Mouse (Mus musculus): ENCODE results near the gene Mctp2. TPM values are rescaled to one million over a fixed set of nuclear protein-coding genes. Genes with fewer than 3 reads are reported as not detected.

Gene Mctp2
- 1 to 10 TPM; 2.3 to 2.4 TPM for polyA plus RNA-seq (2017; shearing (Covaris generic))

GRCm38 (mm10) chr7:72306382-72306841 is at the start of gene Mctp2:
Gene Mctp2 (minus strand): TSS chr7:72306608.
- peak; percentile 91 for ATAC-seq

- ATAC-seq: no peak
Measured at GRCm38 (mm10) chr7:72345901-72346300, 39.5 kb upstream of the Mctp2 start.

DNA sequence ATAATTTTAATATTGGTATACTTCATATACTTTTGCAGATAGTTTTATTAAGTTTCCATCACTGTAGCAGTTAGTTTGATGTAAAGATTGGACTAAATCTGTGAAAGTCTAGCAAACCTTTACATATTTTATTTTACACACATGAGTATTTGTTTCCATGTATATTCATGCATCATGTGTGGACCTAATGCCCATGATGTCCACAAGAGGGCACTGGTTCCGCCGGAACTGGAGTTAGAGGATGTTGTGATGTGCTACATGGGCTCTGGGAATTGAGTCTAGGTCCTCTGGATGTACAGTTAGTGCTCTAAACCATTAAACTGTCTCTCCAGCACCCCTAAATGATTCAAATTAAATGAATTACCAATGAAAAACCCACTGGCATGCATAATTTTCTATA is 37.3 kb upstream of the Mctp2 start:
- peak; percentile 52 for ATAC-seq

- no peak for ATAC-seq
Measured at GRCm38 (mm10) chr7:72342822-72343221, 36.4 kb upstream of the Mctp2 start.

GRCm38 (mm10) chr7:72325961-72326360 is 19.6 kb upstream of the Mctp2 start:
- ATAC-seq: no peak

GRCm38 (mm10) chr7:72320906-72321305 is 14.5 kb upstream of the Mctp2 start:
- no peak for ATAC-seq

- no peak for ATAC-seq
Measured at GRCm38 (mm10) chr7:72320441-72320840, 14.0 kb upstream of the Mctp2 start.

DNA sequence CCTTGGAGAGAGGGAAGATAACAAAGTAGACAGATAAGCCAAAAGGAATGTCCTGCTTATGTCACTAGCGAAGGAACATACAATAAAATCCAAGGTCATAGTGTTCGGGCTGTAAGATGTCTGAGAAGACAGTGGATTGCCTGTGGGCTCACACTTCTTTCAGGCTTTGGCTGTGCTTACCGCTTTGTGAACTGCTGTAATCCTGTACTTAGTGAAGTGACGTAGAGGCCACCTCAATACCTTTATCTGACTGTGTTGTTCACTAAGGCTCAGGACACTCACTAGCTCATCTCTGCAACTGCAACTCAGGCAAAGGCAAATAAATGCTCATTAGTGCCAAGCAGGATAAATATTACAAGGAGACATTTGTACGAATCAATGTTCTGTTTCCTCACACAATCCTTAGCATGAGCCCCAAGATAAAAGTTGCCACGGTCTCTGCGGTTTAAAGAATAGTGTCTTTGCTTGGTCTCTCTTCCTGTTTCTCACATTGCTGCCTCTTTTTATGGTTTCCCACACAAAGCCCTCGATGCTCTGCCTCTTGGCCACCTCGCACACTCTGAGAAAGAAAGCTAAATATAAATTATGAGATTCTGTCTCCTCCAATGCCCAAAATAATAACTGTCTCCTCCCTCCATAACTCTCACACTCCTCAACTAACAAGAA is 8.1 kb upstream of the Mctp2 start:
- peak; percentile 71 for ATAC-seq

- ATAC-seq: peak; percentile 47
Measured at GRCm38 (mm10) chr7:72313908-72314307, 7.5 kb upstream of the Mctp2 start.

GRCm38 (mm10) chr7:72311582-72311981 is 5.2 kb upstream of the Mctp2 start:
- no peak for ATAC-seq

DNA sequence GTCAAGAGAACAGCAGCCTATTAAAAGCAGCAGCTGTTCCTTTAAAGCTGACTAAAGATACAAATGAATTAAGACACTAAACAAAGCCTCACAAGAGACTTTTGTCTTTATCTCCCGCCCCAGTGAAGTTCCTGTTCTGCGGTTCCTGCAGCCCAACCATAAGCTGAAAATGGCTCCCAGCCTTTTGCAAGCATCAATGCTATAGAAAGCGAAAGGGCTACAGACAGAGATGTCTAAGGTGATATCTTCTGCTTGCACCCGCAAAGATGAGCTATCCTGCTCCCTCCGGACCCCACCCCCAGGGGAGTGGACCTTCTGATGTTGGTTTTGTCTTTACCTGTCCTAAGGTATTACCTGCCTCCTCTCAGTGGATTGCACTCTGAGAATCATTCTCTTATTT is 1.7 kb upstream of the Mctp2 start:
- peak; percentile 54 for ATAC-seq

DNA sequence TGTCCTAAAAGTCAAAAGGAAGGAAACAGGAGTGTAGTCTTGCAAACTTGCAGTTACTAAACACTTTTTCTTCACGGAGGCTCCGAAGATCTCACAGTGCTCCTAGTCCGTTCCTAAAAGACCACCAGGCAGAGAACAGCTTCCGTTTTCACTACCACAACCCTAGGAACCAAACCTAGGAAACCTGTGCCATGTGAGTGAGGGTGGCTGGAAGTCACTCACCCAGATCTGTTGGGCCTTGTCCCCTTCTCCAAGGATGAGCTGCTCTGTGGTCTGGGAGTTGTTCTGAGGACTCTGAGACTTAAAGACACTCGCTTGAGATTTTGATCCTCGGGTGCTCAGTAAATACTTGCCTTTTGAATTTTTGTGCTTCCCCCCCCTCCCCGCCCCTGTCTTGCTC is 439 bp upstream of the Mctp2 start:
- no peak for ATAC-seq

- peak; percentile 4 for ATAC-seq
Measured at GRCm38 (mm10) chr7:72305971-72306370, 437 bp downstream of the Mctp2 start.

DNA sequence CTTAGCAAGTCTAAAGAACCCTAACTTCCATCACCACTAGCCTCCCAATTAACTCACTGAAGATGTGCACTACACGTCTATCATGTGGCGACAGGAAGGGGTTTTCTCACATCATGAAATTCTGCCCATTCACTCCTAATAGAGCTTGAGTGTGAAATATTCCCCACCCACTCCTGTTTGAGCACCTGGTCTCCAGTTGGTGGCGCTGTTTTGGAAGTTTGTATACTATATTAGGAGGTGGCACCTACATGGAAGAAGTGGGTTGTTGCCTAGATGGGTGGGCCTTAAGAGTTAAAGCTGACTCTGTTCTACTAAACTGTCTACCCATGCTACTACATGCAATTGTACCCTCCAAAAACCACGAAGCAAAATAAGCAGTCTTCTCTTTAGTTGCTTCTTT is 4.7 kb downstream of the Mctp2 start:
- ATAC-seq: no peak

- no peak for ATAC-seq
Measured at GRCm38 (mm10) chr7:72299726-72300125, 6.7 kb downstream of the Mctp2 start.

DNA sequence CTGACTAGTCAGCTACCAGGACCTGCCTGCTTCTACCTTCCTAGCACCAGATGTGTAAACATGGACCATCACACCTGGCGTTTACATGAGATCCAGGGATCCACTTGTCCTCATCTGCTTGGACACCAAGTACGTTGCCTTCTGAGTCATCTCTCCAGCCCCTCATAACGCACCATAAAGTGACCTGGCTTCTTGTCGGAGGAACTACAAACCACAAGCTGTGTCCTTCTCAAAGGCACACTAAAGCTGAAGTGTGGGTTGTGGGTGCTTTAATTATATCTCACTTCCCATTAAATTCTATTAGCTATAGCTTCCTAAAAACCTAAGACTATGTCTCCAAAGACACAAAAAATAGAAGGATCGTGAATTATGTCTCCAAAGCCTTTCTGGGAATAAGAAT is 9.4 kb downstream of the Mctp2 start:
- ATAC-seq: no peak

DNA sequence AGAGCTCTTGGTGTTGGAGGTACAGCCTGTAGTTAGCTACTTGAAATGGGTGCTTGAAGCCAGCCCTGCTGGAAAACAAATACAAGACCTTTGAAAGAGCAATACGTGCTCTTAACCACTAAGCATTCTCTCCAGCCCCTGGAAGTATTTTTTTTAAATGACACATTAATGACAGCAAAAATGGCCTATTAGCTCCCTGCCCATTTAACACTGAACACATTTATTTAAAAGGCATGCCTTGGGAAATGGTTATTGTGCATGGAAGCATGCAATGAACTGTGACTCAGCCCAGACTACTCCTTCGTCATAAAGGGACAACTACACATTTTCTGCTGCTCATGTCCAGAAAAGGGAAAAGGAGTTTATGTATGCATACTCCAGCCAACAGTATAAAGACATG is 10.2 kb downstream of the Mctp2 start:
- no peak for ATAC-seq

DNA sequence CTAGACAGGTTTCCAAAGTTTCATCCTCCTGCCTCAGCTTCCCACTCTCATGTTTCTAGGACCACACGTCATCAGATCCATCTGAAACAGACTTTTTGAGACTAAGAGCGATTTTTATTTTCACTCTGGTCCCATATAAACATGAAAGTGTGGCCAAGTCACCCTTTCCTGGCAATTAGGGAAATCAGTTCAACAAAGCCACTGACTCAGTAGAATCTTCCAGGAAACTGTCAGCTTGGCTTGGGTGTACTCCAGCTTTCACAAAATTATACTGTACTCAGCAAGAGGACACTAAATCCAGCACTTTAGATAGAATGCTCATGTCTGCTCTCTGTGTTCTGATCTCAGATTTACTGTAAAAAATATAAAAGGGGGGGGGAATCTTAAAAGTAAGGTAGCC is 11.5 kb downstream of the Mctp2 start:
- no peak for ATAC-seq

- no peak for ATAC-seq
Measured at GRCm38 (mm10) chr7:72293784-72294538, 12.4 kb downstream of the Mctp2 start.

GRCm38 (mm10) chr7:72292232-72292913 is 14.0 kb downstream of the Mctp2 start:
- no peak for ATAC-seq

- ATAC-seq: peak; percentile 14
Measured at GRCm38 (mm10) chr7:72280721-72281120, 25.7 kb downstream of the Mctp2 start.

DNA sequence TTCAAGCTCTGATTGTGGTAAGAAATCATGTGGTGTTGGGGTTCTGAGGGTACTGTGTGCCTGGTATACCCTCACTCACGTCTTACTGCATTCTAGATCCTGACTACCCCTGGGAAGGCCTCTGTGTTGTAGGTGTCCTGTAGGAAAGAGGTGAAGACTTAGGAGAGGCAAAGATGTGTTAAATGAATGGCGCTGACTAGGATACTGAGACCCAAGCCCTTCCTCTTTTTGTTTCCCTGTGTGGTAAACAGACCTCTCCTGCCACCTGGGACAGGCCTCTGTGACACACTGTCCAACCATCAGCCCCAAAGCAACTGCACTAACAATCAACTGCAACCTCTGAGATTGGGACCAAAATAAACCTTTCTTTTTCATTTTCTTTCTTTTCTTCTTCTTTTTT is 28.0 kb downstream of the Mctp2 start:
- no peak for ATAC-seq

DNA sequence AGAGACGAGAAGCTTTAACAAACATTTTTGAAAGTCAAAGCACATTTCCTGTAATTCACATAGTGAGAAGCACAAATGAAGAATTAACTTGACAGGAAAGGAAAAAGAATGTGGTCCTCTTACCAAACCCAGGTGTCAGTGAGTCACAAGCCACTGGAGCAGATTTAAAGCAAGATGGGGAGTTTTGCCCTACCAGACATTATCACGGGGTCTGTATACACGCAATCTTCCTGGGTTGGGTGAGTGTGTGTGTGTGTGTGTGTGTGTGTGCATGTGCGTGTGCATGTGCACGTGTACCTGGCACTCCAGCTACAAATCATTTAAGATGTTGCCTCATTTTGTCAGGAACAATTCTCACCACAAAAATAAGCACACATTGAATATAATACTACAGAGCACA is 30.9 kb downstream of the Mctp2 start:
- ATAC-seq: peak; percentile 57

GRCm38 (mm10) chr7:72271546-72271945 is 34.9 kb downstream of the Mctp2 start:
- ATAC-seq: no peak
